Mouse (Mus musculus): ENCODE data around the gene Mcidas.

DNA sequence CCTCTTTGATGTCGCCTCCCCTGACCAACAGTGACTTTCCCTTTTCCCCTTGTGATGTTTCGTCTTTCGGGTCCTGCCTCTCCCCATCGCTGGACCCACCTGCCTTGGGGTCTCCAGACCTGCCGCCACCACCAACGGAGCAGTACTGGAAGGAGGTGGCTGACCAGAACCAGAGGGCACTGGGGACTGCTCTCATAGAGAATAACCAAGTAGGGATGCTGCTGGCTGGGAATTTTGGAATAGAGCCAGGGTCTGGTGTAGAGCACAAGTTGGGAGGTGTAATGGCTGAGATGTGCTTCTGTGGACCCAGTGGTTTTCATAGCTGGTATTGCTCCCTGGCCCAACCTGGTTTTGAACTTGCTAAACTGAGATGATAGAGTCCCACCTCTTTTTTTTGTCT, 3.7 kb downstream of the Mcidas start:
- TF ChIP-seq FLI1 (IDR thresholded peaks at IDR 0.05; ENCODE audit: low read length) (no peak), GATA1 (IDR thresholded peaks at IDR 0.05; ENCODE audit: borderline replicate concordance, low read length) (no peak)

All from megakaryocyte, embryonic 14.5 days (primary cell).